Comparison of ENCODE assay signal across 22 mouse cellular contexts in the genomic region with DNA sequence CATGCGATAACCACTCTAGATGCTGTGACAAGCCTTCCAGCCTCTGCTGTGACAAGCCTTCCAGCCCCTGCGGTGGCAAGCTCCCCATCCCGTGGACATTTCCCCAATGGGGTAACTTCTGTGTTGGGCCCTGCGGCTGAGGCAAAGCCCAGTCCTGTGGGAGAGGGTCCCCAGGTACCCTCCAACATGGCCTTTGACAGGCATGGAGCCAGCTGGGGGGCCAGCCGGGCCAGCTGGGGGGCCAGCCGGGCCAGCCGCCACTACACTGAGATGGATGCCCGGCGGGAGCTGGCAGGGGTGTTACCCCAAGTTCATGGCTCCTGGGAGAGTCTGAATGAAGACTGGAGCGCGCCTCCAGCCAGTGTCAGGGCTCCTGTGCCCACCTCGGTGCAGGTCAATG. TPM values are rescaled to one million over a fixed set of nuclear protein-coding genes. Genes with fewer than 3 reads are reported as not detected.
DNase-seq lines count a peak whose midpoint lies in the region; ATAC-seq and TF ChIP-seq lines count a peak whose summit lies in the region.
"Had no signal": no experiment of that assay in that cellular context is flagged by ENCODE, and none has a peak within 500 bp of the region (broad histone marks: within the 10 kb centered on the region; RNA-seq: fewer than 3 reads in every experiment).

No protein-coding gene starts in this region.

- no peak for TF ChIP-seq CTCF in midbrain, postnatal 0 days (IDR thresholded peaks at IDR 0.05)

- H3K36me3 ChIP-seq in heart, embryonic 10.5 days, result peaks cover 26% of the 10 kb centered on the region
- H3K36me3 ChIP-seq in lung, embryonic 15.5 days, result peaks cover 36% of the 10 kb centered on the region
- peaks cover 5% of the 10 kb centered on the region; the same call in 1 of the 2 replicates for H3K36me3 ChIP-seq in intestine, embryonic 16.5 days (ENCODE audit: control insufficient read depth, insufficient read depth, low read length)
- no peaks in the 10 kb centered on the region for H3K36me3 ChIP-seq in midbrain, postnatal 0 days (ENCODE audit: insufficient read depth, low read length)
- H3K36me3 ChIP-seq: embryonic facial prominence, embryonic 12.5 days had no signal

- H3K4me2 ChIP-seq in lung, embryonic 15.5 days, result no peak overlapping the region
- no peak overlapping the region for H3K4me2 ChIP-seq in intestine, embryonic 16.5 days (ENCODE audit: low read depth, low read length)
- H3K4me2 ChIP-seq in midbrain, postnatal 0 days (ENCODE audit: low read depth, low read length, poor library complexity, severe bottlenecking), result no peak overlapping the region
- H3K4me2 ChIP-seq: embryonic facial prominence, embryonic 12.5 days had no signal

- H3K27ac ChIP-seq in heart, embryonic 10.5 days, result peak overlapping the region; percentile 43
- H3K27ac ChIP-seq in lung, embryonic 15.5 days, result peak overlapping the region; percentile 83
- peak overlapping the region; percentile 92 for H3K27ac ChIP-seq in intestine, embryonic 16.5 days (ENCODE audit: low read length)
- no peak overlapping the region for H3K27ac ChIP-seq in midbrain, postnatal 0 days (ENCODE audit: low read depth, low read length)
- H3K27ac ChIP-seq: embryonic facial prominence, embryonic 12.5 days had no signal

- ATAC-seq in lung, embryonic 15.5 days (ENCODE audit: borderline replicate concordance, extremely low read depth, low FRiP score, low TSS enrichment), result no peak
- ATAC-seq in intestine, embryonic 16.5 days, result no peak
- no peak for ATAC-seq in midbrain, postnatal 0 days (ENCODE audit: low FRiP score)
- ATAC-seq: forebrain, embryonic 16.5 days; hindbrain, embryonic 16.5 days had no signal

- no peak for DNase-seq in heart, embryonic 10.5 days (ENCODE audit: low spot score)
- DNase-seq in heart, postnatal 4 days, result no peak
- DNase-seq in lung, postnatal 36 days, result no peak
- peak; percentile 41 for DNase-seq in yolk sac, embryonic 10.5 days (ENCODE audit: low spot score)
- no peak for DNase-seq in midbrain, postnatal 0 days (ENCODE audit: low spot score)
- DNase-seq: adrenal gland, postnatal 36 days; B cell, adult 2 months; cerebellum, adult 8-10 months; heart, postnatal 14 days; kidney, adult 9 months; thymus, postnatal 4 days had no signal

- no peak overlapping the region for H3K4me3 ChIP-seq in heart, embryonic 10.5 days
- no peak overlapping the region for H3K4me3 ChIP-seq in lung, embryonic 15.5 days
- no peak overlapping the region for H3K4me3 ChIP-seq in intestine, embryonic 16.5 days (ENCODE audit: low read length)
- H3K4me3 ChIP-seq in midbrain, postnatal 0 days (ENCODE audit: low read depth, low read length), result no peak overlapping the region
- H3K4me3 ChIP-seq: embryonic facial prominence, embryonic 12.5 days; gastrocnemius, adult 2 months; left cerebral cortex, adult 2 months had no signal

- WGBS in heart, embryonic 10.5 days, result 85% methylated on average over 12 of the region's 12 CpGs
- 77% methylated on average over 12 of the region's 12 CpGs for WGBS in lung, embryonic 15.5 days
- WGBS in intestine, embryonic 16.5 days, result 76% methylated on average over 12 of the region's 12 CpGs
- 87% methylated on average over 12 of the region's 12 CpGs for WGBS in midbrain, postnatal 0 days

- 0 out of 2 replicates have a peak, but pooled peaks cover 7% of the 10 kb centered on the region for H3K27me3 ChIP-seq in heart, embryonic 10.5 days (ENCODE audit: insufficient read depth, poor library complexity, severe bottlenecking)
- H3K27me3 ChIP-seq in lung, embryonic 15.5 days, result no peaks in the 10 kb centered on the region
- no peaks in the 10 kb centered on the region for H3K27me3 ChIP-seq in intestine, embryonic 16.5 days (replicated peaks; ENCODE audit: control insufficient read depth, insufficient read depth, low read length)
- H3K27me3 ChIP-seq in midbrain, postnatal 0 days (ENCODE audit: insufficient read depth, low read length), result no peaks in the 10 kb centered on the region
- H3K27me3 ChIP-seq: embryonic facial prominence, embryonic 12.5 days had no signal

- peaks cover 64% of the 10 kb centered on the region for H3K4me1 ChIP-seq in heart, embryonic 10.5 days
- H3K4me1 ChIP-seq in lung, embryonic 15.5 days, result peaks cover 74% of the 10 kb centered on the region
- peaks cover 43% of the 10 kb centered on the region for H3K4me1 ChIP-seq in intestine, embryonic 16.5 days (ENCODE audit: control insufficient read depth, insufficient read depth, low read length)
- no peaks in the 10 kb centered on the region for H3K4me1 ChIP-seq in midbrain, postnatal 0 days (ENCODE audit: insufficient read depth, low read length)

- H3K9ac ChIP-seq in lung, embryonic 15.5 days, result 0 out of 2 replicates have a peak overlapping the region, but pooled peaks have one; percentile 5
- peak overlapping the region; percentile 54; the same call in 1 of the 2 replicates for H3K9ac ChIP-seq in intestine, embryonic 16.5 days (ENCODE audit: low read depth, low read length)
- H3K9ac ChIP-seq in midbrain, postnatal 0 days (replicated peaks; ENCODE audit: low read length, poor library complexity, severe bottlenecking), result no peak overlapping the region
- H3K9ac ChIP-seq: embryonic facial prominence, embryonic 12.5 days had no signal

- no peaks in the 10 kb centered on the region for H3K9me3 ChIP-seq in heart, embryonic 10.5 days
- H3K9me3 ChIP-seq in lung, embryonic 15.5 days, result no peaks in the 10 kb centered on the region
- no peaks in the 10 kb centered on the region for H3K9me3 ChIP-seq in intestine, embryonic 16.5 days (ENCODE audit: control insufficient read depth, low read length)
- no peaks in the 10 kb centered on the region for H3K9me3 ChIP-seq in midbrain, postnatal 0 days (ENCODE audit: low read length)
- H3K9me3 ChIP-seq: embryonic facial prominence, embryonic 12.5 days had no signal

RNA-seq across cellular contexts. Expression of a gene that starts 5.8 kb away (rescaled TPM):
- 2.2 TPM in 1 of 2 replicates, not detected in the other for polyA plus RNA-seq in heart, embryonic 10.5 days (2016; fragmentation: Nextera tagmentation; extraction: Ambion mirVana)
- not detected for total RNA-seq in heart, postnatal 4 days (2021)
- polyA plus RNA-seq in lung, embryonic 15.5 days (2015; fragmentation: Nextera tagmentation; extraction: Ambion mirVana), result 0.69 and 0.72 TPM in 2 replicates
- polyA plus RNA-seq in intestine, embryonic 16.5 days (2015; fragmentation: Nextera tagmentation; extraction: Ambion mirVana), result 1,298 and 1,309 TPM in 2 replicates
- not detected in 2 replicates for total RNA-seq in midbrain, postnatal 0 days (2014; rRNA removed)
- not detected in 2 replicates for polyA plus RNA-seq in midbrain, postnatal 0 days (2015; fragmentation: Nextera tagmentation; extraction: Ambion mirVana)
- total RNA-seq: common myeloid progenitor, adult 5-6 weeks; gastrocnemius, adult 2 months; granulocyte monocyte progenitor cell, adult 5-6 weeks; layer of hippocampus, adult 8-10 months; left cerebral cortex, adult 2 months had no signal
- polyA plus RNA-seq: embryonic facial prominence, embryonic 12.5 days; forebrain, embryonic 16.5 days; hindbrain, embryonic 16.5 days; neural tube, embryonic 11.5 days had no signal

RNA-seq across cellular contexts. Expression of a gene that starts 7.1 kb away (rescaled TPM):
- polyA plus RNA-seq in heart, embryonic 10.5 days (2016; fragmentation: Nextera tagmentation; extraction: Ambion mirVana), result 35.1 and 37.3 TPM in 2 replicates
- 10 to 100 TPM; 55.3 to 59.9 TPM for total RNA-seq in heart, postnatal 4 days (2021)
- polyA plus RNA-seq in lung, embryonic 15.5 days (2015; fragmentation: Nextera tagmentation; extraction: Ambion mirVana), result 105 and 109 TPM in 2 replicates
- polyA plus RNA-seq in intestine, embryonic 16.5 days (2015; fragmentation: Nextera tagmentation; extraction: Ambion mirVana), result 34.5 and 36.1 TPM in 2 replicates
- 14.1 and 14.9 TPM in 2 replicates for total RNA-seq in midbrain, postnatal 0 days (2014; rRNA removed)
- polyA plus RNA-seq in midbrain, postnatal 0 days (2015; fragmentation: Nextera tagmentation; extraction: Ambion mirVana), result 14.8 and 14.9 TPM in 2 replicates
- total RNA-seq: common myeloid progenitor, adult 5-6 weeks; granulocyte monocyte progenitor cell, adult 5-6 weeks had no signal

RNA-seq across cellular contexts. Expression of a gene that starts 27.5 kb away (rescaled TPM):
- 51.5 and 56.6 TPM in 2 replicates for polyA plus RNA-seq in heart, embryonic 10.5 days (2016; fragmentation: Nextera tagmentation; extraction: Ambion mirVana)
- total RNA-seq in heart, postnatal 4 days (2021), result 10 to 100 TPM; 47.1 to 47.6 TPM
- 54.0 and 56.2 TPM in 2 replicates for polyA plus RNA-seq in lung, embryonic 15.5 days (2015; fragmentation: Nextera tagmentation; extraction: Ambion mirVana)
- 56.3 and 57.4 TPM in 2 replicates for polyA plus RNA-seq in intestine, embryonic 16.5 days (2015; fragmentation: Nextera tagmentation; extraction: Ambion mirVana)
- total RNA-seq in midbrain, postnatal 0 days (2014; rRNA removed), result 37.0 and 42.8 TPM in 2 replicates
- 42.4 and 43.4 TPM in 2 replicates for polyA plus RNA-seq in midbrain, postnatal 0 days (2015; fragmentation: Nextera tagmentation; extraction: Ambion mirVana)

RNA-seq across cellular contexts. Expression of a gene that starts 46.6 kb away (rescaled TPM):
- 3.5 and 4.0 TPM in 2 replicates for polyA plus RNA-seq in heart, embryonic 10.5 days (2016; fragmentation: Nextera tagmentation; extraction: Ambion mirVana)
- total RNA-seq in heart, postnatal 4 days (2021), result 10 to 100 TPM; 15.9 to 18.8 TPM
- 7.1 and 7.6 TPM in 2 replicates for polyA plus RNA-seq in lung, embryonic 15.5 days (2015; fragmentation: Nextera tagmentation; extraction: Ambion mirVana)
- 5.2 and 6.1 TPM in 2 replicates for polyA plus RNA-seq in intestine, embryonic 16.5 days (2015; fragmentation: Nextera tagmentation; extraction: Ambion mirVana)
- 0.71 and 1.6 TPM in 2 replicates for total RNA-seq in midbrain, postnatal 0 days (2014; rRNA removed)
- polyA plus RNA-seq in midbrain, postnatal 0 days (2015; fragmentation: Nextera tagmentation; extraction: Ambion mirVana), result 2.2 and 2.5 TPM in 2 replicates
- total RNA-seq: common myeloid progenitor, adult 5-6 weeks; granulocyte monocyte progenitor cell, adult 5-6 weeks had no signal

RNA-seq across cellular contexts. Expression of a gene that starts 50.0 kb away (rescaled TPM):
- 0.11 and 0.38 TPM in 2 replicates for polyA plus RNA-seq in heart, embryonic 10.5 days (2016; fragmentation: Nextera tagmentation; extraction: Ambion mirVana)
- under 1 TPM in 1 of 2 experiments, not detected in 1; 0.29 TPM for total RNA-seq in heart, postnatal 4 days (2021)
- 0.18 and 0.60 TPM in 2 replicates for polyA plus RNA-seq in lung, embryonic 15.5 days (2015; fragmentation: Nextera tagmentation; extraction: Ambion mirVana)
- 0.21 and 0.55 TPM in 2 replicates for polyA plus RNA-seq in intestine, embryonic 16.5 days (2015; fragmentation: Nextera tagmentation; extraction: Ambion mirVana)
- total RNA-seq in midbrain, postnatal 0 days (2014; rRNA removed), result 1.7 TPM in 1 of 2 replicates, not detected in the other
- polyA plus RNA-seq in midbrain, postnatal 0 days (2015; fragmentation: Nextera tagmentation; extraction: Ambion mirVana), result 0.17 TPM in 1 of 2 replicates, not detected in the other
- total RNA-seq: adrenal gland, postnatal 36 days; common myeloid progenitor, adult 5-6 weeks; heart, postnatal 14 days; left cerebral cortex, adult 2 months had no signal
- polyA plus RNA-seq: hindbrain, embryonic 16.5 days had no signal

Comparison
In these comparisons a context has a peak if more than half of its experiments do, and no peak if none do; other contexts are left out.
1. RNA of a gene that starts 5.8 kb away (polyA plus RNA-seq): 1,298 to 1,309 TPM in intestine, embryonic 16.5 days; 2.2 TPM in heart, embryonic 10.5 days, 0.69 to 0.72 TPM in lung, embryonic 15.5 days and not detected in midbrain, postnatal 0 days; every median in the first group is over 100 times any median in the second.